Comparison of ENCODE assay signal across 8 mouse cellular contexts in genomic region chr12:116581864-116582263, GRCm38 (mm10).
DNase-seq lines count a peak whose midpoint lies in the region; ATAC-seq lines count a peak whose summit lies in the region.
"Had no signal": no experiment of that assay in that cellular context is flagged by ENCODE, and none has a peak within 500 bp of the region (broad histone marks: within the 10 kb centered on the region; RNA-seq: fewer than 3 reads in every experiment).

No protein-coding gene starts in this region.

- no peak overlapping the region for H3K4me3 ChIP-seq in forebrain, embryonic 13.5 days
- H3K4me3 ChIP-seq: heart, embryonic 13.5 days had no signal

- no peaks in the 10 kb centered on the region for H3K27me3 ChIP-seq in forebrain, embryonic 13.5 days
- H3K27me3 ChIP-seq: heart, embryonic 13.5 days had no signal

- intact Hi-C loops in heart, postnatal 25 days (cut with DNase I): no loop called here

- H3K4me1 ChIP-seq in forebrain, embryonic 13.5 days: peaks cover 19% of the 10 kb centered on the region

- no peaks in the 10 kb centered on the region for H3K9me3 ChIP-seq in forebrain, embryonic 13.5 days (replicated peaks)
- H3K9me3 ChIP-seq: heart, embryonic 13.5 days had no signal

- H3K9ac ChIP-seq in forebrain, embryonic 13.5 days: no peak overlapping the region
- H3K9ac ChIP-seq: heart, embryonic 13.5 days had no signal

- H3K27ac ChIP-seq in forebrain, embryonic 13.5 days: no peak overlapping the region
- H3K27ac ChIP-seq: heart, embryonic 13.5 days had no signal

- H3K36me3 ChIP-seq in forebrain, embryonic 13.5 days (ENCODE audit: poor library complexity, severe bottlenecking): no peaks in the 10 kb centered on the region
- H3K36me3 ChIP-seq: heart, embryonic 13.5 days had no signal

- DNase-seq in right cerebral cortex, adult 18-20 months: peak; percentile 64
- no peak for DNase-seq in right cerebral cortex, postnatal 14 days
- peak; percentile 67 for DNase-seq in kidney, postnatal 10 days
- DNase-seq in urinary bladder, postnatal 10 days (ENCODE audit: low spot score): no peak
- DNase-seq in layer of hippocampus, postnatal 36 days: no peak
- DNase-seq in heart, postnatal 25 days (ENCODE audit: low spot score): no peak

- peak; percentile 85 for ATAC-seq in forebrain, embryonic 13.5 days

- no peak overlapping the region for H3K4me2 ChIP-seq in forebrain, embryonic 13.5 days
- H3K4me2 ChIP-seq: heart, embryonic 13.5 days had no signal

Comparison
In these comparisons a context has a peak if more than half of its experiments do, and no peak if none do; other contexts are left out.
1. DNase-seq: peak in right cerebral cortex, adult 18-20 months (single experiment) and kidney, postnatal 10 days (single experiment); none in right cerebral cortex, postnatal 14 days (single experiment), urinary bladder, postnatal 10 days (single experiment), layer of hippocampus, postnatal 36 days (0 of 2) and heart, postnatal 25 days (single experiment).